In genomic region chr11:112154712-112155319, GRCm38 (mm10) we compare ENCODE assay signal across 11 mouse cellular contexts.
DNase-seq lines count a peak whose midpoint lies in the region; ATAC-seq and TF ChIP-seq lines count a peak whose summit lies in the region.
"Had no signal": no experiment of that assay in that cellular context is flagged by ENCODE, and none has a peak within 500 bp of the region (broad histone marks: within the 10 kb centered on the region; RNA-seq: fewer than 3 reads in every experiment).

No protein-coding gene starts in this region.

- WGBS in heart, embryonic 12.5 days: 31% methylated on average over 11 of the region's 11 CpGs
- 16% methylated on average over 11 of the region's 11 CpGs for WGBS in lung, postnatal 0 days
- WGBS in stomach, embryonic 16.5 days: 26% methylated on average over 11 of the region's 11 CpGs

- no peak overlapping the region for H3K27ac ChIP-seq in heart, embryonic 12.5 days (ENCODE audit: poor library complexity, severe bottlenecking)
- H3K27ac ChIP-seq in lung, postnatal 0 days (ENCODE audit: low read length): no peak overlapping the region
- no peak overlapping the region for H3K27ac ChIP-seq in stomach, embryonic 16.5 days (ENCODE audit: low read length)
- H3K27ac ChIP-seq: left cerebral cortex, adult 2 months had no signal

- no peak for TF ChIP-seq EP300 in lung, postnatal 0 days (IDR thresholded peaks at IDR 0.05)

- no peaks in the 10 kb centered on the region for H3K27me3 ChIP-seq in heart, embryonic 12.5 days (replicated peaks)
- H3K27me3 ChIP-seq in lung, postnatal 0 days (replicated peaks; ENCODE audit: insufficient read depth, low read length): no peaks in the 10 kb centered on the region
- H3K27me3 ChIP-seq in stomach, embryonic 16.5 days (ENCODE audit: control insufficient read depth, insufficient read depth, low read length): no peaks in the 10 kb centered on the region

- H3K9me3 ChIP-seq in heart, embryonic 12.5 days (replicated peaks): no peaks in the 10 kb centered on the region; the same call in 1 of the 2 replicates
- H3K9me3 ChIP-seq in lung, postnatal 0 days (ENCODE audit: low read length): no peaks in the 10 kb centered on the region
- H3K9me3 ChIP-seq in stomach, embryonic 16.5 days (replicated peaks; ENCODE audit: control insufficient read depth, low read length): no peaks in the 10 kb centered on the region

- no peak overlapping the region for H3K9ac ChIP-seq in heart, embryonic 12.5 days
- H3K9ac ChIP-seq in lung, postnatal 0 days (replicated peaks; ENCODE audit: low read depth): no peak overlapping the region
- no peak overlapping the region for H3K9ac ChIP-seq in stomach, embryonic 16.5 days (ENCODE audit: low read length)

- peaks cover 9% of the 10 kb centered on the region for H3K4me1 ChIP-seq in heart, embryonic 12.5 days (replicated peaks)
- H3K4me1 ChIP-seq in lung, postnatal 0 days (ENCODE audit: insufficient read depth, low read depth, low read length): no peaks in the 10 kb centered on the region
- no peaks in the 10 kb centered on the region for H3K4me1 ChIP-seq in stomach, embryonic 16.5 days (ENCODE audit: control insufficient read depth, insufficient read depth, low read length)

- peak overlapping the region; percentile 23; the same call in 1 of the 2 replicates for H3K4me3 ChIP-seq in heart, embryonic 12.5 days
- no peak overlapping the region for H3K4me3 ChIP-seq in lung, postnatal 0 days (ENCODE audit: low read depth, low read length)
- H3K4me3 ChIP-seq in stomach, embryonic 16.5 days (replicated peaks; ENCODE audit: low read length): no peak overlapping the region
- H3K4me3 ChIP-seq: left cerebral cortex, adult 2 months had no signal

- TF ChIP-seq CTCF in lung, postnatal 0 days (IDR thresholded peaks at IDR 0.05): no peak

- no peak for ATAC-seq in heart, embryonic 12.5 days (ENCODE audit: insufficient number of reproducible peaks, low FRiP score)
- ATAC-seq in lung, postnatal 0 days: no peak
- no peak for ATAC-seq in stomach, embryonic 16.5 days (ENCODE audit: insufficient read depth, low FRiP score)

- no peaks in the 10 kb centered on the region for H3K36me3 ChIP-seq in heart, embryonic 12.5 days
- H3K36me3 ChIP-seq in lung, postnatal 0 days (ENCODE audit: insufficient read depth, low read length): no peaks in the 10 kb centered on the region
- H3K36me3 ChIP-seq in stomach, embryonic 16.5 days (ENCODE audit: control insufficient read depth, insufficient read depth, low read length): no peaks in the 10 kb centered on the region

- no peak for DNase-seq in heart, postnatal 4 days
- DNase-seq in lung, postnatal 0 days (ENCODE audit: low spot score): no peak
- DNase-seq in lung, postnatal 25 days (ENCODE audit: low spot score): no peak
- peak; percentile 4 for DNase-seq in kidney, postnatal 14 days
- no peak for DNase-seq in right cerebral cortex, postnatal 4 days
- DNase-seq in left cerebral cortex, adult 11 months (ENCODE audit: low spot score): no peak
- DNase-seq: gastrocnemius, postnatal 14 days; retina, postnatal 1 day had no signal

- peak overlapping the region; percentile 59 for H3K4me2 ChIP-seq in heart, embryonic 12.5 days
- peak overlapping the region; percentile 14 for H3K4me2 ChIP-seq in lung, postnatal 0 days (replicated peaks; ENCODE audit: low read depth, low read length)
- H3K4me2 ChIP-seq in stomach, embryonic 16.5 days (ENCODE audit: low read depth, low read length): peak overlapping the region; percentile 42
